Mouse (Mus musculus): Measurements from ENCODE around the gene Coq7. TPM values are rescaled to one million over a fixed set of nuclear protein-coding genes. Genes with fewer than 3 reads are reported as not detected.

The Coq7 gene
- polyA plus RNA-seq, 1 experiment from 2014 or later, result 88.6 TPM

DNA sequence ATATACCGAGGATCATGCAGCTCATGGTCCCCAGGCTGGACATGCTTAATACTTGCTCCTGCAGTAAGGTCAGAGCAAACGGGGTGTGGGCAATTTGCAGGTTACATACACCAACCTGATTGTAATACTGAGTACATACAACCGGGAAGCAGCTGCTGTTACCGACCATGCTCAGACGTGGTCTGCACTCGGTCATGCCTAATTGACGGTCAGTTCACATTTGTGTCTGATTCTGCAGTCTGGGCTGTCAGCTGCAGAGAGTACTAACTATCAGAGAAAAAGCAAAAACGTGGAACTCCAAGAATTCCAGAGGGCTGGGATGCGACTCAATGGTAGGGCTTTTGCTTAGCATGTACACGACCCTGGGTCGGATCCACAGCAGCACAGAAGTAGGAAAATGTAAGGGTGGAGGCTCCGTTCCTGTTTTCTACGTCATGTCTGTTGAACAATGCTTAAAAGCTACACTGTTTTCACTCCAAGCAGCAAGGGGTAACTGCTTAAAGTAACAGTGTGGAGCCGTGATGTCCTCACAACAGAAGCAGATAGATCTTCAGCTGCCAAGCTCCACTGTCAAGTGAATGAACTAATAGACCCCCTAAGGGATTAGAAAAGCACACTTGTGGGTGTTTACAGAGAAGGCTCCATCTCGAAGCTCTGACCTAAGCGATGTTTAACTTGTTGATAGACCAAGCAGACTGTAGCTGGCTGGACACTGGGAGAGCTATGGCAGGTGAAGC is 71.6 kb downstream of the Coq7 start:
- H3K36me3 ChIP-seq (ENCODE audit: insufficient read depth, low read length), result no peaks in the 10 kb centered on the region

More for the DNA sequence above, 71.6 kb downstream of the Coq7 start:
- H3K4me3 ChIP-seq (ENCODE audit: low read depth, low read length), result no peak overlapping the region
- no peak overlapping the region; the same call in 1 of the 2 replicates for H3K27ac ChIP-seq (ENCODE audit: low read length)
- peaks cover 8% of the 10 kb centered on the region; the same call in 1 of the 2 replicates for H3K4me1 ChIP-seq (ENCODE audit: insufficient read depth, low read depth, low read length)
- H3K27me3 ChIP-seq (replicated peaks; ENCODE audit: insufficient read depth, low read length), result no peaks in the 10 kb centered on the region
- H3K4me2 ChIP-seq (replicated peaks; ENCODE audit: low read depth, low read length), result no peak overlapping the region
- WGBS, result 40% methylated on average over 16 of the region's 16 CpGs
- TF ChIP-seq EP300 (IDR thresholded peaks at IDR 0.05), result 0 out of 2 replicates have a peak, but pooled peaks have one; percentile 26
- TF ChIP-seq CTCF (IDR thresholded peaks at IDR 0.05), result no peak
- no peak overlapping the region for H3K9ac ChIP-seq (replicated peaks; ENCODE audit: low read depth)
- no peak for DNase-seq (ENCODE audit: low spot score)
- no peaks in the 10 kb centered on the region for H3K9me3 ChIP-seq (ENCODE audit: low read length)
- 0 out of 2 replicates have a peak, but pooled peaks have one; percentile 20 for ATAC-seq

Other genes with a start within 250 kb of the Coq7 start
- gene Syt17, start 85.1 kb downstream of the Coq7 start, polyA plus RNA-seq (2015; fragmentation: Nextera tagmentation; extraction: Ambion mirVana), result 4.3 and 4.4 TPM in 2 replicates
- gene Itpripl2, start 41.4 kb downstream of the Coq7 start, polyA plus RNA-seq (2015; fragmentation: Nextera tagmentation; extraction: Ambion mirVana), result 14.5 and 16.2 TPM in 2 replicates
- 2.0 and 2.4 TPM in 2 replicates for gene Tmc7, start 51.4 kb upstream of the Coq7 start, polyA plus RNA-seq (2015; fragmentation: Nextera tagmentation; extraction: Ambion mirVana)
- 0.19 and 0.20 TPM in 2 replicates for gene Tmc5, start 63.9 kb upstream of the Coq7 start, polyA plus RNA-seq (2015; fragmentation: Nextera tagmentation; extraction: Ambion mirVana)
- gene Gde1, start 172.4 kb upstream of the Coq7 start, polyA plus RNA-seq (2015; fragmentation: Nextera tagmentation; extraction: Ambion mirVana), result 382 and 481 TPM in 2 replicates
- gene Ccp110, start 179.2 kb upstream of the Coq7 start, polyA plus RNA-seq (2015; fragmentation: Nextera tagmentation; extraction: Ambion mirVana), result 8.4 and 8.8 TPM in 2 replicates
- 44.0 and 45.0 TPM in 2 replicates for gene Vps35l, start 206.9 kb upstream of the Coq7 start, polyA plus RNA-seq (2015; fragmentation: Nextera tagmentation; extraction: Ambion mirVana)

Data from lung, postnatal 0 days (tissue).